Mouse (Mus musculus) T-helper 17 cell (primary cell): ENCODE measurements at regions not wholly inside any gene's neighbourhood (a gene's known extent, or its start where the extent isn't known, plus 50 kb on each side); places are given as distances from the start of the nearest gene placed in this dataset.

Experiments
- in situ Hi-C, 2 experiments: fragments of 300-600 bp; cut with MboI, MseI; formaldehyde crosslinking; loops; 1 replicate in 1 of 2; 2 replicates in 1 of 2; pipeline ENCODE4 v1.15.1; 2025; ENCODE audit warnings: high pct_unique_total_duplicates in 2 of 2

GRCm38 (mm10) chr14:106824100-106824706 is 718.2 kb downstream of the Trim52 start:
- in situ Hi-C loops = no loop called here

GRCm38 (mm10) chr14:106835705-106836104 is 729.7 kb downstream of the Trim52 start:
- in situ Hi-C loops = loop anchor here in 1 of 2 experiments (25.0 kb wide), 1 partner anchor 1123 kb away; no protein-coding TSS in a partner anchor

- in situ Hi-C loops = loop anchor here in 1 of 2 experiments (25.0 kb wide), 1 partner anchor 1124 kb away; no protein-coding TSS in a partner anchor
These were observed 730.2 kb downstream of the Trim52 start for GRCm38 (mm10) chr14:106836179-106836578.
